Mouse (Mus musculus) ovary, adult 18-20 months (tissue): ENCODE data around the gene Aldh3b1.

Source experiments
- DNase-seq: peaks from one replicate; pipeline ENCODE4 v3.0.0; 2022; ENCODE audit warnings: low spot score, mixed read lengths

The Aldh3b1 gene

GRCm38 (mm10) chr19:3942986-3943735, 13.6 kb upstream of the Aldh3b1 start:
- no peak for DNase-seq

GRCm38 (mm10) chr19:3942315-3942714, 12.7 kb upstream of the Aldh3b1 start:
- no peak for DNase-seq

- no peak for DNase-seq
These were observed 6.6 kb upstream of the Aldh3b1 start for GRCm38 (mm10) chr19:3935896-3936850.

GRCm38 (mm10) chr19:3935032-3935895, 5.7 kb upstream of the Aldh3b1 start, which contains the start of gene Unc93b1:
TSS of gene Unc93b1 (plus strand) at chr19:3935186.
- peak; percentile 62 for DNase-seq

- no peak for DNase-seq
These were observed 2.1 kb upstream of the Aldh3b1 start for GRCm38 (mm10) chr19:3931716-3932115.

GRCm38 (mm10) chr19:3930262-3931057, 852 bp upstream of the Aldh3b1 start:
- DNase-seq = no peak

- DNase-seq = no peak
These were observed 829 bp downstream of the Aldh3b1 start for GRCm38 (mm10) chr19:3928779-3929178.

GRCm38 (mm10) chr19:3927989-3928388, 1.6 kb downstream of the Aldh3b1 start:
- no peak for DNase-seq

- no peak for DNase-seq
These were observed 2.9 kb downstream of the Aldh3b1 start for GRCm38 (mm10) chr19:3926685-3927084.

- DNase-seq = no peak
These were observed 3.3 kb downstream of the Aldh3b1 start for GRCm38 (mm10) chr19:3926279-3926678.

- DNase-seq = no peak
These were observed 3.7 kb downstream of the Aldh3b1 start for GRCm38 (mm10) chr19:3925859-3926258.

- DNase-seq = no peak
These were observed 4.7 kb downstream of the Aldh3b1 start for GRCm38 (mm10) chr19:3924868-3925267.

GRCm38 (mm10) chr19:3924190-3924589, 5.4 kb downstream of the Aldh3b1 start:
- peak; percentile 58 for DNase-seq

- DNase-seq = no peak
These were observed 6.0 kb downstream of the Aldh3b1 start for GRCm38 (mm10) chr19:3923586-3923985.

- no peak for DNase-seq
These were observed 6.8 kb downstream of the Aldh3b1 start for GRCm38 (mm10) chr19:3922661-3923371.

- no peak for DNase-seq
These were observed 9.7 kb downstream of the Aldh3b1 start for GRCm38 (mm10) chr19:3919928-3920327.

GRCm38 (mm10) chr19:3916727-3917126, 12.9 kb downstream of the Aldh3b1 start:
- DNase-seq = no peak

GRCm38 (mm10) chr19:3914535-3914934, 15.1 kb downstream of the Aldh3b1 start:
- no peak for DNase-seq

GRCm38 (mm10) chr19:3913692-3914091, 15.9 kb downstream of the Aldh3b1 start:
- DNase-seq = no peak
